Mouse (Mus musculus) embryonic facial prominence, embryonic 15.5 days (tissue): Measurements from ENCODE around the gene Ajuba. TPM values are rescaled to one million over a fixed set of nuclear protein-coding genes. Genes with fewer than 3 reads are reported as not detected.
A peak's percentile ranks its signal among the peaks of the same experiment; 100 is the strongest.

ENCODE experiments used
- ATAC-seq: fragments of 200-750 bp; cut with Nextera tagmentation; 2 replicates; pipeline ENCODE4 v1.8.0; 2017; ENCODE audit warnings: low read depth, moderate TSS enrichment; ENCODE audit not compliant: insufficient number of reproducible peaks, low FRiP score, low TSS enrichment
- H3K27ac ChIP-seq: fragments of 300-500 bp; sonication (generic); replicated peaks from 2 replicates; pipeline ENCODE4 v1.5.1; 2015; ENCODE audit warnings: mild to moderate bottlenecking, inconsistent platforms
- H3K27me3 ChIP-seq: fragments of 300-500 bp; sonication (generic); 2 replicates; pipeline ENCODE4 v1.6.1; 2015; ENCODE audit warnings: inconsistent platforms
- H3K36me3 ChIP-seq: fragments of 300-500 bp; sonication (generic); 2 replicates; pipeline ENCODE4 v1.6.1; 2015; ENCODE audit warnings: mild to moderate bottlenecking, inconsistent platforms
- H3K4me1 ChIP-seq: fragments of 300-500 bp; sonication (generic); 2 replicates; pipeline ENCODE4 v1.6.1; 2015; ENCODE audit warnings: inconsistent platforms
- H3K4me2 ChIP-seq: fragments of 300-500 bp; sonication (generic); replicated peaks from 2 replicates; pipeline ENCODE4 v1.6.1; 2015; ENCODE audit warnings: mild to moderate bottlenecking, inconsistent platforms
- H3K4me3 ChIP-seq: fragments of 300-500 bp; sonication (generic); replicated peaks from 2 replicates; pipeline ENCODE4 v1.5.1; 2015; ENCODE audit warnings: mild to moderate bottlenecking, inconsistent platforms
- H3K9ac ChIP-seq: fragments of 300-500 bp; sonication (generic); 2 replicates; pipeline ENCODE4 v1.6.1; 2015; ENCODE audit warnings: inconsistent platforms
- H3K9me3 ChIP-seq: fragments of 300-500 bp; sonication (generic); replicated peaks from 2 replicates; pipeline ENCODE4 v1.6.1; 2016; ENCODE audit warnings: inconsistent platforms
- WGBS: fragments of 180-500 bp; shearing (Covaris S2); methylation state at CpG from one replicate; pipeline ENCODE4 v1.1.7; 2015; 5-methylcytosine and 5-hydroxymethylcytosine counted together
- polyA plus RNA-seq: library from polyadenylated mRNA; unstranded; fragments of >200 nt; fragmentation: Nextera tagmentation; extraction: Ambion mirVana; gene quantifications from 2 replicates; pipeline ENCODE4 v1.2.1, GENCODE M21; 2015

The Ajuba gene
- polyA plus RNA-seq, 1 experiment from 2014 or later: 60.2 TPM

DNA sequence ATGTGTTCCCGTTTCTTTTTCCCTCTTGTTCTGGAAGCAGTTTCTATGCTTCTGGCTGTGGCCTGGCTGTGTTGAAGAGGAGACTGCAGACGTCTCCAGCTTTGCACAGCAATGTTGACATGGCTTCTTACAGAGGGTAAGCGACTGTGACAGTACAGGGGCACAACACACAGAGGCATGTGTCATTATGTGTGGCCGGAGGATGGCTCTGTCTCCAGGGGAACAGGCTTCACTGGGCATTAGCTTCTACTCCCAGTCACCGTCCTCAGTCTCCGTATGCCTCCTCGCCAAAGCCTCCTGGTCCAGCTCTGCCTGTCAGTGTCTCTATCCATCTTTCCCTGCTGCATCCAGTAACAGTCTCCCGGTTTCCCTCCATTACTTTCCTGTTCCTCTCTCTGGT is 29.9 kb upstream of the Ajuba start:
- WGBS: 53% methylated on average over 8 of the region's 8 CpGs

DNA sequence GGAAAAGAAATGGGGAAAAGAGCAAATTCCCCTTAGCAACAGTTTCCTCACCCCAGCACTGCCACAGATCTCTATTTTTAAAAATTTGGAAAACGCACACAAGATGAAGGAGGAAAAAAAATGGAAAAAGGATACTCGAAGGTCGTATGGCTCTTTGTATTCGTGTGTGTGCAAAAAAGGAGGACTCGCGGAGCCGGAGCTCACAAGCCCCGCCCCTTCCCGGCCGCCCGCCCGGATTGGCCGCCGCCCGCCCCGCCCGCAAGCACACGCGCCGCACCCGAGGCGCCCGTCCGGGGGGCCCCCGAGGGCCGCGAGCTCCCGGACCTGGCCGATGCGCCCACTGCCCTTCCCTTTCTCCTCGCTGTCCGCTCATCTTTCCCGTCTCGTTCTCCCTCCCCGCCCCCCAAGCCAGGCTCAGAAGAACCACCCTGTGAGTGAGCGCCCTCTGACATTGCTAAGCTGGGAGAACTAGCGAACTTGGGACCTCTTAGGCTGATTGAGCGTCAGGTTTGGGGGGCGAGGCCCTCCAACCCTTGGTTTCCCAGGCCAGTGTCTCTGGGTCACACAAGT is 28.5 kb upstream of the Ajuba start, which contains the start of gene 4931414P19Rik:
TSS of gene 4931414P19Rik (minus strand) at position 242 of the 570 bp plus-strand sequence.
- Histone ChIP-seq H3K4me2 (peak within 1 kb of the TSS; percentile 65), H3K27me3 (no peaks in the 10 kb centered on the region), H3K27ac (peak within 1 kb of the TSS; percentile 85), H3K36me3 (peaks cover 8% of the 10 kb centered on the region; the same call in 1 of the 2 replicates), H3K9ac (peak within 1 kb of the TSS; percentile 12), H3K4me3 (peak within 1 kb of the TSS; percentile 56), H3K4me1 (peaks cover 23% of the 10 kb centered on the region), H3K9me3 (no peaks in the 10 kb centered on the region)
- 0 out of 2 replicates have a peak, but pooled peaks have one; percentile 51 for ATAC-seq
- 0% methylated on average over 38 of the region's 39 CpGs for WGBS

More for the DNA sequence above, 29.9 kb upstream of the Ajuba start:
- H3K4me1 ChIP-seq: peaks cover 21% of the 10 kb centered on the region
- no peaks in the 10 kb centered on the region for H3K9me3 ChIP-seq
- H3K4me3 ChIP-seq: no peak overlapping the region
- ATAC-seq: no peak
- no peak overlapping the region for H3K9ac ChIP-seq
- H3K36me3 ChIP-seq: peaks cover 16% of the 10 kb centered on the region; the same call in 1 of the 2 replicates
- H3K4me2 ChIP-seq: no peak overlapping the region
- H3K27ac ChIP-seq: no peak overlapping the region
- no peaks in the 10 kb centered on the region for H3K27me3 ChIP-seq

DNA sequence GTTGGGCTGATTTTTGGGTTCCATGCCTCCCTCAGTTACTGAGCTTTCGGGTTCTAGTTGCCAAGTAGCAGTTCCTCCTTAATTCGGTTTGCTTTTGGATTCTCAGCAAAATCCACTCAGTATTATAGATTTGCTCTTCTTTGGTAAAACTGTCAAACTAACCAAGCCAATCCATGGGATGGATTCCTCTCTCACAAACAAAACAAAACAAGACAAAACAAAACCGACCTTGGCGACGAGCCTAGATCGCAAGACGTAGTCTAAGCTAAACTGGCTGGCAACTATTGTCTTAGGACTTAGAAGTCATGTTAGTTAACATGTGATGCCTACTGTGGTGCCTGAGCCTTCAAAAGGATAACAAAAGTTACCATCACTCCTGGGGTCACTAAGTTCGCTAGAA is 26.3 kb upstream of the Ajuba start:
- Histone ChIP-seq H3K9me3 (no peaks in the 10 kb centered on the region), H3K4me1 (peaks cover 23% of the 10 kb centered on the region), H3K27ac (peak overlapping the region; percentile 96), H3K36me3 (peaks cover 8% of the 10 kb centered on the region; the same call in 1 of the 2 replicates), H3K27me3 (no peaks in the 10 kb centered on the region), H3K4me3 (peak overlapping the region; percentile 65), H3K4me2 (peak overlapping the region; percentile 46), H3K9ac (no peak overlapping the region)
- no peak for ATAC-seq
- 82% methylated on average over 8 of the region's 8 CpGs for WGBS

GRCm38 (mm10) chr14:54603038-54603654 is 25.8 kb upstream of the Ajuba start:
- Histone ChIP-seq H3K4me3 (peak overlapping the region; percentile 65), H3K4me1 (peaks cover 23% of the 10 kb centered on the region), H3K27ac (peak overlapping the region; percentile 96), H3K9ac (peak overlapping the region; percentile 54), H3K9me3 (no peaks in the 10 kb centered on the region), H3K36me3 (peaks cover 8% of the 10 kb centered on the region; the same call in 1 of the 2 replicates), H3K27me3 (no peaks in the 10 kb centered on the region), H3K4me2 (peak overlapping the region; percentile 46)
- peak; percentile 100 for ATAC-seq
- under 1% methylated on average over 46 of the region's 46 CpGs for WGBS

GRCm38 (mm10) chr14:54602613-54603012 is 25.3 kb upstream of the Ajuba start:
- no peak for ATAC-seq

DNA sequence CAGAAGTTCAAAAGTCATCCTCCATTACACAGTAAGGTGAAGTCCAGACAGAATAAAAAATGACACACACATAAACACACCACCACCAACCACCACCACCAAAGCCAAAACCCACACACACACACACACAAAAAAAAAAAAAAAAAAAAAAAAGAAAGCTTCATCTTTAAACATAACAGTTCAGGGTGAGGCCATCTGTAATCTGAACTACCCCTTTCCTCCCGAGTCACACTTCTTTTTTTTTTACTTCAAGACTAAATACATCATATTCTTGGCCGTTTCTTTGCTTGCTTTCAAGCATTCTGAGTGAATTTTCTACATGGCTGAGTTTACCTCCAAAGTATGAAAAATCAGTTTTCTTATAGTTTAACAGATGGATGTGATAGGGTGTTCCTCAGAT is 24.2 kb upstream of the Ajuba start:
- 51% methylated on average over 2 of the region's 2 CpGs for WGBS
- no peak for ATAC-seq
- no peaks in the 10 kb centered on the region for H3K27me3 ChIP-seq
- H3K4me1 ChIP-seq: peaks cover 23% of the 10 kb centered on the region
- H3K4me3 ChIP-seq: no peak overlapping the region
- no peak overlapping the region for H3K4me2 ChIP-seq
- peaks cover 8% of the 10 kb centered on the region; the same call in 1 of the 2 replicates for H3K36me3 ChIP-seq
- H3K27ac ChIP-seq: no peak overlapping the region
- no peaks in the 10 kb centered on the region for H3K9me3 ChIP-seq
- H3K9ac ChIP-seq: no peak overlapping the region

More at GRCm38 (mm10) chr14:54602613-54603012, 25.3 kb upstream of the Ajuba start:
- Histone ChIP-seq H3K9ac (0 out of 2 replicates have a peak overlapping the region, but pooled peaks have one; percentile 54), H3K27me3 (no peaks in the 10 kb centered on the region), H3K4me3 (peak overlapping the region; percentile 65), H3K4me1 (peaks cover 23% of the 10 kb centered on the region), H3K4me2 (peak overlapping the region; percentile 46), H3K9me3 (no peaks in the 10 kb centered on the region), H3K27ac (peak overlapping the region; percentile 96), H3K36me3 (peaks cover 8% of the 10 kb centered on the region; the same call in 1 of the 2 replicates)
- 33% methylated on average over 4 of the region's 4 CpGs for WGBS

GRCm38 (mm10) chr14:54597084-54597483 is 19.7 kb upstream of the Ajuba start:
- Histone ChIP-seq H3K9ac (no peak overlapping the region), H3K4me3 (no peak overlapping the region), H3K4me1 (0 out of 2 replicates have a peak, but pooled peaks cover under 1% of the 10 kb centered on the region), H3K36me3 (peaks cover 16% of the 10 kb centered on the region; the same call in 1 of the 2 replicates), H3K27me3 (no peaks in the 10 kb centered on the region), H3K27ac (no peak overlapping the region), H3K9me3 (no peaks in the 10 kb centered on the region), H3K4me2 (no peak overlapping the region)
- no peak for ATAC-seq
- WGBS: 81% methylated on average over 7 of the region's 7 CpGs

DNA sequence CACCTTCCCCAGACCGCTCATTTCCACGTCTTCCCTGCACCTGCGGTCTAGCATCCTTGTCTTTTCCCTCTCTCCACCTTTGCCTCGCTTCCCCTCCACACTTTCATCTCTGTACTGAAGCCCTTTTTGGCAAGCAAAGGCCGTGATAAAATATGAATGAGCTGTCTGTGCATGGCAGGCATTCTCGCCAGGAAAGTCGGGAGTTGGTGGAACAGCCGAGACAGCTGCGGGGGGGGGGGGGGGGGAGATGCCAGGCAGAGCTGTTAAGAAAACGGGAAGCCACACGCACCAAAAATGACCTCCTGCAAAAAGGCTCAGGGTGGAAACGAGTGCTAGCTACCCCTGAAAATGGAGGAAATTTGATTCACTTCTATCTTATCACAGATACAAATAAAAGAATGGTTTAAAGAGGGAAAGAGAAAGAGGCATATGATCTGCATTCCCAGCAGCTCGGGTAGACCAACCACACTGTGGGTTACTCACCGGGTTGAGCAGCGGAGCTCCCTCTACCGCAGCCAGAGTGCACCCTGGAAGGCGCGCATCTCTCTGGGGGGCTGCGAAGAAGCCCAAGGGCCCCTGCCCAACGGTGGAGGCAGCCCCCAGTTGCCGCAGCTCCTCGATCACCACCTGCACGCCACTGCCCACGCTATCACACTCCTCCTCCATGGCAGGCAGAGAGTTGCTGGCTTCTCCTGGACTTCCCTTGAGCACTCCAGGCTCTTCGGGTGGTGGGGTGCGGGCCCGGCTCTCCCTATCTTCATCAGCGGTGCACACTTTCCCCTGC is 17.5 kb upstream of the Ajuba start:
- Histone ChIP-seq H3K4me1 (no peaks in the 10 kb centered on the region), H3K36me3 (peaks cover 16% of the 10 kb centered on the region; the same call in 1 of the 2 replicates), H3K27me3 (no peaks in the 10 kb centered on the region), H3K9me3 (no peaks in the 10 kb centered on the region), H3K27ac (no peak overlapping the region), H3K9ac (no peak overlapping the region), H3K4me2 (no peak overlapping the region), H3K4me3 (no peak overlapping the region)
- whole genome bisulfite sequencing: 73% methylated on average over 28 of the region's 28 CpGs
- peak; percentile 19; the same call in 1 of the 2 replicates for ATAC-seq

DNA sequence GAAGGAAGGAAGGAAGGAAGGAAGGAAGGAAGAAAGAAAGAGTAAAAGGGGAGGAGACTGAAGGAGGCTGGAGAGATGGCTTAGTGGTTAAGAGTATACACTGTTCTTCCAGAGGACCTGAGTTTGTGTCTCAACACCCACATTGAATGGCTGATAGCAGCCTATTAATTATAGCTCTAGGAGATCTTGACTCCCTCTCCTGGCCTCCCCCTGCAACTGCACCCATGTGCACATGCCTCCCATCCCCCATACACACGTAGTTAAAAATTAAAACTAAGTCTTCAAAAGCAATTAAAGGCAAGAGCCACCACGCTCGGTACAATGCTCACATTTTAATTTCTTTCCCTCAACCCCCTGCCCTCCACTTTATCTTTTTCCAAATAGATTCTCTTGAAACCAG is 16.7 kb upstream of the Ajuba start:
- no peak overlapping the region for H3K9ac ChIP-seq
- H3K4me3 ChIP-seq: no peak overlapping the region
- ATAC-seq: no peak
- H3K27ac ChIP-seq: no peak overlapping the region
- WGBS: 90% methylated on average over 3 of the region's 3 CpGs
- H3K4me2 ChIP-seq: no peak overlapping the region
- H3K4me1 ChIP-seq: no peaks in the 10 kb centered on the region
- no peaks in the 10 kb centered on the region for H3K9me3 ChIP-seq
- no peaks in the 10 kb centered on the region for H3K27me3 ChIP-seq
- peaks cover 10% of the 10 kb centered on the region; the same call in 1 of the 2 replicates for H3K36me3 ChIP-seq

- Histone ChIP-seq H3K27me3 (no peaks in the 10 kb centered on the region), H3K4me2 (no peak overlapping the region), H3K36me3 (0 out of 2 replicates have a peak, but pooled peaks cover 8% of the 10 kb centered on the region), H3K4me1 (no peaks in the 10 kb centered on the region), H3K4me3 (no peak overlapping the region), H3K9me3 (no peaks in the 10 kb centered on the region), H3K27ac (no peak overlapping the region), H3K9ac (no peak overlapping the region)
- ATAC-seq: no peak
- WGBS: 76% methylated on average over 10 of the region's 10 CpGs
These were observed 15.1 kb upstream of the Ajuba start for GRCm38 (mm10) chr14:54592319-54592934.
